Mouse (Mus musculus) adrenal gland, postnatal 25 days (tissue): ENCODE results near the gene Snrpe. TPM values are rescaled to one million over a fixed set of nuclear protein-coding genes. Genes with fewer than 3 reads are reported as not detected.

ENCODE experiments used
- DNase-seq: peaks from one replicate; pipeline ENCODE4 v3.0.0; 2021; ENCODE audit warnings: mixed read lengths
- long read RNA-seq: library from polyadenylated mRNA; stranded (forward); transcript quantifications from one replicate; pipeline ENCODE4 v2.0.0, GENCODE M21; 2021
- total RNA-seq: library from RNA; stranded (reverse); gene quantifications from 2 replicates; pipeline ENCODE4 v1.2.3, GENCODE M21; 2021

Snrpe gene
- total RNA-seq, result 107 and 123 TPM in 2 replicates
- long read RNA-seq, transcript Snrpe-204 (5 exons, 503 nt), result major isoform, 56 of 68 reads
- long read RNA-seq, partial matches to known transcripts, result 7 of 68 reads
- long read RNA-seq, other reads (novel, unspliced or antisense), result 3 of 68 reads

DNA sequence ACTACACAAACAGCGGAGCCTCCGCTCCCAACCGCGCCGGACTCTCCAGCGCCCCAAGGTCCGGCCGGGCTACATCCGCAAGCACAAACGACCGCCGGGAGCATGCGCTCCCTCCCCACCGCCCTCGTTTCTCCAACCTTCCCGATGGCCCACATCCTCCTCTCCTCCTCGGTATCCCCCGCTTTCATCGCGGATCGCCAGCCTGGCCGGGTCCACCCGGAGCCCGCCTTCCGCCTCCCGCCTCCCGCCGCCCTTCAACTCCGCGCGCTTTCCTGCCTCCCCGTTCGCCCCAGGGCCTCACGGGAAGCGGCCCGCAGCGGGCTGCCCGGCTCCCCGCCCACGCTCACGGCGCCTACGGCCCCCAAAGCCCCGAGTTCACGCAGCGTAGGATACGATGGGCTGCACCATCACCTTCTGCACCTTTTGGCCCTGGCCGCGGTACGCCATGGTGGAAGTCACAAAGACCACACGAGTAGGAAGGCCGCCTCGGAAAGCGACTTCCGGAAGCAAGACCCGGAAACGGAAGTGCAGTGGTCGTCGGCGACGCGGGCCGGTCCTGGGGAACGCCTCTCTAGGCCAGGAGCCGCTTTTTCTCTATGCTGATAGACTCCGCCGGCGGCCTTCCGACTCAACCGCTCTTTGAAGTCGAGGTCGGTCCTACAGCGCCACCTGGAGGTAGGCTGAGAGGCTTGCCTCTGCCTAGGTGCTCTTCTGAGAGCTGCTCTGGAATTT lies at the start of gene Snrpe:
Snrpe (minus strand) TSS at position 521 of the 732 bp plus-strand sequence.
- DNase-seq, result peak; percentile 98

- no peak for DNase-seq
These were observed 48.8 kb upstream of the Snrpe start for GRCm38 (mm10) chr1:133658878-133659277.

GRCm38 (mm10) chr1:133656811-133657210 lies 46.7 kb upstream of the Snrpe start:
- DNase-seq, result no peak

- no peak for DNase-seq
These were observed 42.9 kb upstream of the Snrpe start for GRCm38 (mm10) chr1:133653033-133653432.

DNA sequence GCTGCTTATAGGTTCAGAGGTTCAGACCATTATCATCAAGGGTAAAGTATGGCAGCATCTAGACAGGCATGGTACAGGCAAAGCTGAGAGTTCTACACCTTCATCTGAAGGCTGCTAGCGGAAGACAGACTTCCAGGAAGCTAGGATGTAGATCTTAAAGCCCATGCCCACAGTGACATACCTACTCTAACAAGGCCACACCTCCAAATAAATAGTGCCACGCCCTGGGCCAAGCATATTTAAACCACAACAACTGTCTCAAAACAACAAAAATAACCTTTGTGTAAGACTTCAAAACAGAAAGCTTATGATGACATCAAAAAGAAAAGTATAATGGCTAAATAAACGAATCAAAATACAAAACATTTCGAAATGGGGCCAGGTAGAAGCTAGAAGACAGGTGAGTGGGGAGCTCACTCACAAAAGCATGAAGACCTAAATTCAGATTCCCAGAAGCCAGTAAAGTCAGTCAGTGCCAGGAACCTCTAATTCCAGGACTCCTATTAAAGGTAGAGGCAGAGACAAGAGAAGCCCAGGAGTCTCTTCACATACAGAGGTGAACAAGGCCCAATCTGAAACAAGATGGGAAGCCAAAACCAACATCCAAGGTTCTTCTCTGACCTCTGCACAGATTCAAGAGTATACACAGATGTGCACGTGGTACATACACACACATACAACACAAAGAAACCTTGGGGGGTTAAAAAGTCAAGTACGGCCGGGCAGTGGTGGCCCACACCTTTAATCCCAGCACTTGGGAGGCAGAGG lies 40.4 kb upstream of the Snrpe start:
- DNase-seq, result no peak

DNA sequence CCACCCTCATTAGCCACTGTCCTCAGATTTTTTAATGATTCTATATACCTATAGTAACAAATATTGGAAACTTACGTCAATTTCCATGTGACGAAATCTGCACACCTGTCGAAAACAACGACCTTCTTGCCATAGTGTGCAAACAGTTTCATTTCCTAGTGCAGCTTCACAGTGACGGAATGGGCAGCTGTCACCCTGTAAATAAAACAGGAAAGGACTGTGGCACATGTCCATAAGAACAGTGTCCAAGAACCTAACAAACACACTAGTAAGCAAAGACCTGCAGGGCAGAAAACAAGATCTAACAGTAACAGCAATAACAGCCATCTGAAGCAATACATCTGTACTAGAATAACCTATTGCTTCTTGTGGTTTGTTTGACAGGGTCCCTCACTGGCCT lies 35.6 kb upstream of the Snrpe start:
- no peak for DNase-seq

DNA sequence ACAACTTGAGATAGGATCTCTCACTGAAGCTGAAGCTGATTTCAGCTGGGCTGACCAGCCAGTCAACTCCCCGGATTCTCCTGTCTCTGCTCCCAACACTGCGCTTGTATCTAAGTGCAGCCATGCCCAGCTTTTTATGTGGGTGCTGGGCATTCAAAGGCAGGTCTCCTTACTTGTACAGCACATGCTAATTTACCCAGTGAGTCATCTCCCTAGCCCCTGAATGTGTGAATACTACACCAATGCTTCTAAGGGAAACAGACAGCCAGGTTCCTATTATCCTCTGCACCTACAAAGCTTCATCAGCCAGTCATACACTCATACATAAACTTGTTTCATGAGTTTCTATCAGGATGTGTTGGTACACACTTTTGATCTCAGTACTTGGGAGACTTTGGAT lies 31.1 kb upstream of the Snrpe start:
- no peak for DNase-seq

- no peak for DNase-seq
These were observed 28.4 kb upstream of the Snrpe start for GRCm38 (mm10) chr1:133638517-133638916.

- no peak for DNase-seq
These were observed 22.1 kb upstream of the Snrpe start for GRCm38 (mm10) chr1:133632168-133632567.

- DNase-seq, result no peak
These were observed 15.0 kb upstream of the Snrpe start for GRCm38 (mm10) chr1:133625052-133625451.

GRCm38 (mm10) chr1:133618311-133618710 lies 8.2 kb upstream of the Snrpe start:
- no peak for DNase-seq

DNA sequence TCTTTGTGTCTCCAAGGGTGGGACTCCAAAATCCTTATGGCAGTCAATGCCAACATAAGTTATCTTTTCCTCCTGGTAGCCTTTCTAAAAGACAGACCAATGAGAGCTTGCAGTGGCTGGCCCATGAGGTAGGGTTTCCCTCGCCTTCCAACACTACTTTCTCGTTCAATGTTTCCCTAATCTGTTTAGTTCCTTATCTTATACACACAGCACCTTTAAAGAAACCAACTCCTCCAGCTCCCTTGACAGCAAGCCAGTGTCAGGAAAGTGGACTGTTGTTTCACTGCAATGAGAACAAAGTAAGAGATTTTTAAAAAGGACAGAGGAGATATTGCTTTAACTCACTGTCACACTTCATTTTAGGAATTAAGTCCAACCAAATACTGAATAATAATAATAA lies 7.8 kb upstream of the Snrpe start:
- no peak for DNase-seq

DNA sequence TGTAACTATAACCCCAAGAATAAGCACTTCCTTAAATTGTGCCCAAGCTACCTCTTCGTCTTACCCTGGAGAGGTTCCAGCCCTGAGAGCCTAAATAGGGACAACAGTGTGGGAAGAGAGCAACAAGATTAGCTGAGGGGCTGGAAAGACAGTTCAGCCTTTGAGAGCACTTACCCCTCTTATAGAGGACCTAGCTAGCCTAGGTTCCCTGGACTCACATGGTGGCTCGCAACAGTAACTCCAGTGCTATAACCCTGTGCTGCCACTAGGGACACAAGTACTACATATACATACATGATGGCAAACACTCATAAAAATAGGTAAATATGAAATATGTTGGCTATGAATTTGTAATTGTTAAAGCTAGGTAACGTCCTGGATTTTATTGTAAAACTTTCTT lies 3.7 kb upstream of the Snrpe start:
- no peak for DNase-seq

DNA sequence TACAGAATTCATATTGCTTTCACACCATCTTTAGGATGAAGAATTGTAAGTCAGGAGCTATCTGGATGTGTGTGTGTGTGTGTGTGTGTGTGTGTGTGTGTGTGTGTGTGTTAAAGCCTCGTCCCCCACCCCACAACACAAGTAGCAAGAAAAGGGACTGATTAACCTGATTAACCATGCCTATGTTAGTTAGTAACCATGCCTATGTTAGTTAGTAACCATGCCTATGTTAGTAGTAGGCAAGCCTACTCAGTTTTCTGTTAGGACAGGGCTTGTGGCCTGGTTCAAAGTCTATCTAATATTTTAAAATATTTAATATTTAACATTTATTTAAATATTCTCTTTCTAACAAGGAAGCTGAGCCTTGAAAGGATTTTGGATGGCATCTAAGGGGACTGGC lies 1.3 kb upstream of the Snrpe start:
- no peak for DNase-seq

GRCm38 (mm10) chr1:133610601-133611000 lies 510 bp upstream of the Snrpe start:
- no peak for DNase-seq

DNA sequence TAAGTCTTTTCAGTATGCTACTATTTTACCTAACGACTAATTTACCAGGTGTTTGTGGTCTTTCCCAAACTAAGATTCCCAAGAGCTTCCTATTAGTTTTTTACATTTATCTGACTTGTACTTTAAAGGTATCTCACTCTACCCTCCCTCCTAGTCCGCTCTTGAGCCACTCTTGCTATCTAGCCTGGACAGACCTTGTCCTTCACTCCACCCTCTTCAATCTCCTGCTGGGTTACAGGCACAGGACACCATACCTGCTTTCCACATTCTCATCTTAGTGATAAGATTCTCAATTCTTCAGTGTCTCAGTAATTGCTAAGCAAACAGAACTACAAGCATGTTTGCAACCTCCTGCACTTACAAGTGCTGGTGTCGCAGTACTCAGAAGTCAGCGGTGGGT lies 6.9 kb downstream of the Snrpe start:
- no peak for DNase-seq

GRCm38 (mm10) chr1:133596298-133597007 lies 13.6 kb downstream of the Snrpe start:
- DNase-seq, result no peak

DNA sequence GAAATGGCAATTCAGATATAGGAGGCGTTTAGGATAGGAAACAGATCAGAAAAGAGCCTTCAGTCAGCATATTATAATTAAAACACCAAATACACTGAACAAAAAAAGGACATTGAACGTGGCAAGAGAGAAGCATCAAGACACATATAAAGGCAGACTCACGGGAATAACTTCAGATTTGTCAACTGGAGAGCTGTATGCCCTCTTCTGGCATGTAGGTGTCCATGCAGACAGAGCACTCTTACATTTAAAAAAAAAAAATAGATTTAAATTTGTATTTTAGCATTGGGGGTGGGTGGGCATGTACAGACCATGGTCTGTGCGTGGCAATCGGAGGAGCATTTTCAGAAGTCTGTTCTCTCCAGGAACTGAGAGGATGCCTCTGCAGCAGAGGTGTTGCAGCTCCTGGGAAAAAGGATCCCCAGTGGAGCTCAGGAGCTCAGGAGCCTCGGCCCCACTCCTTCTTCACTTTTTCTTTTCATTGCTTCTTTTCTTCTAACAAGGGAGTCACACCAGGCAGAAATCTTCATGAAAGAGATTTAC lies 24.0 kb downstream of the Snrpe start:
- DNase-seq, result no peak

DNA sequence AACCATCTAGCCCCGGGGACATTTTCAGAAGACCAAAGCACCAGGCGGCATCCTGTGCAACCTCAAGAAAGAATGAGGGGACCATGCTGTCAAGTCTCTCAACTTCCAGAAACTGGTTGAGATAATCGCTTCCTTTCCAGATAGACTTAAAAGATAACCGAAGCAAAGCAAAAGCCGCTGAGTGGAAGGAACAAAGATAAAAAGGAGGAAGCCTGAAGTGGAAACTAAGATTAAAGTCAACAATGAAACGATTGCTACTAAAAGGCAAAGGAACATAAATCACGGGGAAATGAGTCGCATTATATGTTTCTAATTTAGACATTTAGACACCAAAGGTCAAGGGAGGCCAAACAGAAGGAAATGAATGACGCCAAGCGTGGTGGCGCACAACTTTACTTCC lies 38.8 kb downstream of the Snrpe start:
- no peak for DNase-seq
